Mouse (Mus musculus) heart, adult 2 months (tissue): ENCODE results near the gene Rtn2.

Experiments used
- CTCF ChIP-seq: fragments of 200-600 bp; IDR thresholded peaks from 2 replicates; pipeline ENCODE4 v1.8.1; 2022; ENCODE audit warnings: antibody characterized with exemption, mild to moderate bottlenecking, moderate library complexity
- EP300 ChIP-seq: fragments of 200-500 bp; IDR thresholded peaks from 2 replicates; pipeline ENCODE4 v1.6.1; 2011; ENCODE audit warnings: low read depth, low read length, control low read depth; ENCODE audit not compliant: insufficient read depth
- POLR2A ChIP-seq: fragments of 200-500 bp; IDR thresholded peaks from 2 replicates; pipeline ENCODE4 v1.6.1; 2011; ENCODE audit warnings: mild to moderate bottlenecking, low read depth, low read length, control low read depth; ENCODE audit not compliant: insufficient read depth

DNA sequence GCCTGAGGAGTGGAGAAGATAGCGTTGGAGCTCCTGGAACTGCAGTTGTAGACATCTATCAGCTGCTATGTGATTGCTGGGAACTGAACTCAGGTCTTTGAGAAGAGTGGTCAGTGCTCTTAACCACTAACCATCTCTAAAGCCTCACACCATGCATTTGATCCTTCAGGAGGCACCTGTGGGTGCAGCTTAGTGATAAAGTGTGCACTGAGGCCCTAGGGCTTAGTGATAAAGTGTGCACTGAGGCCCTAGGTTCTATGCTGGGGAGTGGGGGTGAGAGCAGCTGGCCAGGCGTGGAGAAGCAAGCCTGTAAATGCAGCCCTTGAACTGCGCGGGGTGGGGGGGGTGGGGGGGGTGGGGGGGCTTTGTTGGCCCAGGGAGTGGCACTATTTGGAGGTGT is 42.4 kb upstream of the Rtn2 start:
- no peak for TF ChIP-seq POLR2A
- no peak for TF ChIP-seq CTCF
- TF ChIP-seq EP300, result no peak
